Mouse (Mus musculus) intestine, embryonic 16.5 days (tissue): ENCODE results near the gene Trio. TPM values are rescaled to one million over a fixed set of nuclear protein-coding genes. Genes with fewer than 3 reads are reported as not detected.

Source experiments
- ATAC-seq: fragments of 200-750 bp; cut with Nextera tagmentation; 2 replicates; pipeline ENCODE4 v1.8.0; 2017; ENCODE audit warnings: moderate TSS enrichment, moderate library complexity
- H3K27ac ChIP-seq: fragments of 300-500 bp; sonication (generic); 2 replicates; pipeline ENCODE4 v1.5.1; 2014; ENCODE audit warnings: mild to moderate bottlenecking, low read length
- H3K27me3 ChIP-seq: fragments of 300-500 bp; sonication (generic); replicated peaks from 2 replicates; pipeline ENCODE4 v1.6.1; 2014; ENCODE audit warnings: low read length, control low read depth, mixed read lengths; ENCODE audit not compliant: control insufficient read depth, insufficient read depth
- H3K36me3 ChIP-seq: fragments of 300-500 bp; sonication (generic); 2 replicates; pipeline ENCODE4 v1.6.1; 2014; ENCODE audit warnings: low read length, control low read depth; ENCODE audit not compliant: control insufficient read depth, insufficient read depth
- H3K4me1 ChIP-seq: fragments of 300-500 bp; sonication (generic); 2 replicates; pipeline ENCODE4 v1.6.1; 2014; ENCODE audit warnings: low read length, control low read depth, mixed read lengths; ENCODE audit not compliant: control insufficient read depth, insufficient read depth
- H3K4me2 ChIP-seq: fragments of 300-500 bp; sonication (generic); 2 replicates; pipeline ENCODE4 v1.6.1; 2014; ENCODE audit warnings: low read depth, low read length, control low read depth
- H3K4me3 ChIP-seq: fragments of 300-500 bp; sonication (generic); 2 replicates; pipeline ENCODE4 v1.5.1; 2014; ENCODE audit warnings: mild to moderate bottlenecking, low read length
- H3K9ac ChIP-seq: fragments of 300-500 bp; sonication (generic); 2 replicates; pipeline ENCODE4 v1.6.1; 2014; ENCODE audit warnings: low read depth, low read length
- H3K9me3 ChIP-seq: fragments of 300-500 bp; sonication (generic); 2 replicates; pipeline ENCODE4 v1.6.1; 2016; ENCODE audit warnings: low read length, control low read depth; ENCODE audit not compliant: control insufficient read depth
- WGBS: fragments of 180-500 bp; shearing (Covaris S2); extraction: QIAGEN DNeasy Blood & Tissue Kit; methylation state at CpG from one replicate; pipeline ENCODE4 v1.1.7; 2014; 5-methylcytosine and 5-hydroxymethylcytosine counted together
- polyA plus RNA-seq: library from polyadenylated mRNA; unstranded; fragments of >200 nt; fragmentation: Nextera tagmentation; extraction: Ambion mirVana; gene quantifications from 2 replicates; pipeline ENCODE4 v1.2.1, GENCODE M21; 2015

The Trio gene
- polyA plus RNA-seq, 1 experiment from 2014 or later = 13.4 TPM

DNA sequence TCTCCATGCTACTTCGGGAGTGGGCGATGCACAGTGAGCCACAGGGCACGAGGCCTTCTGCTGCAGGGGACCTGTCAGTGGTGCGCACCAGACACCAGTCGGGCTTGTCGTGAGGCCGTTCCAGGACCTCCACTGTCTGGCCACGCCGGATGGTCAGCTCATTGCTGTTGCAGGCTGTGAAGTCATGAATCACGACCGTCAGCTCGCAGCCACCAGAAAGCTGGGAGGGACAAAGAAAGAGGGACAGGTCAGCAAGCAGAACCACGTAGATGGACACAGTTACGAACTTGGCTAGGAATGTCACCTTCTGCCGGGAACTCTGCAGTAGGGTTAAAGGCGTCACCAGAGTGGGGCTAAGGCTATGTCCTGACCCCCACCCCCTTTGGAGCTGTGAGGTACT is 220.0 kb downstream of the Trio start:
- no peak for ATAC-seq
- H3K9ac ChIP-seq = no peak overlapping the region
- H3K36me3 ChIP-seq = no peaks in the 10 kb centered on the region

DNA sequence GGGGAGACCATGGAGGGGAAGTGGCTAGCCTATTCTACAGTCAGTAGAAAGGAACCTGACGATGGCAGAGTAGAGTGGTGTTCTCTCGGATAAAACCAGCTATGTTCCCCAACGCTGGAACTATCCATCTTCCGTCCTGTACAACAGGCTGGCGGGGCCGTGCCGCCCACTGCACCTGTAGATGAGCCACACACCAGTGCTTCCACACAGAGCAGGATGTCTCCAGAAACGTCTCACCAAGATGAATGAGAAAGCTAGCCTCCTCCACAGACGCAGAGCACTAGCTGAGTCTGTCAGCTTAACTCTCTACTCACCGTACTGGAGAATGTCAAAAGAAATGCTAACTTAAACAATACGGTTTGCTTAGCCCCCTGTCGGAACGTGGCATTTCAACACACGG is 221.2 kb downstream of the Trio start:
- Histone ChIP-seq H3K4me1 (peaks cover 32% of the 10 kb centered on the region), H3K9me3 (no peaks in the 10 kb centered on the region), H3K4me3 (no peak overlapping the region), H3K4me2 (no peak overlapping the region), H3K27me3 (no peaks in the 10 kb centered on the region), H3K27ac (no peak overlapping the region), H3K9ac (no peak overlapping the region), H3K36me3 (no peaks in the 10 kb centered on the region)
- ATAC-seq = no peak
- WGBS = 69% methylated on average over 14 of the region's 14 CpGs

More for the DNA sequence above, 220.0 kb downstream of the Trio start:
- 83% methylated on average over 16 of the region's 16 CpGs for WGBS
- no peaks in the 10 kb centered on the region for H3K9me3 ChIP-seq
- no peaks in the 10 kb centered on the region for H3K27me3 ChIP-seq
- no peak overlapping the region for H3K4me2 ChIP-seq
- H3K4me3 ChIP-seq = no peak overlapping the region
- peaks cover 37% of the 10 kb centered on the region for H3K4me1 ChIP-seq
- H3K27ac ChIP-seq = peak overlapping the region; percentile 51

DNA sequence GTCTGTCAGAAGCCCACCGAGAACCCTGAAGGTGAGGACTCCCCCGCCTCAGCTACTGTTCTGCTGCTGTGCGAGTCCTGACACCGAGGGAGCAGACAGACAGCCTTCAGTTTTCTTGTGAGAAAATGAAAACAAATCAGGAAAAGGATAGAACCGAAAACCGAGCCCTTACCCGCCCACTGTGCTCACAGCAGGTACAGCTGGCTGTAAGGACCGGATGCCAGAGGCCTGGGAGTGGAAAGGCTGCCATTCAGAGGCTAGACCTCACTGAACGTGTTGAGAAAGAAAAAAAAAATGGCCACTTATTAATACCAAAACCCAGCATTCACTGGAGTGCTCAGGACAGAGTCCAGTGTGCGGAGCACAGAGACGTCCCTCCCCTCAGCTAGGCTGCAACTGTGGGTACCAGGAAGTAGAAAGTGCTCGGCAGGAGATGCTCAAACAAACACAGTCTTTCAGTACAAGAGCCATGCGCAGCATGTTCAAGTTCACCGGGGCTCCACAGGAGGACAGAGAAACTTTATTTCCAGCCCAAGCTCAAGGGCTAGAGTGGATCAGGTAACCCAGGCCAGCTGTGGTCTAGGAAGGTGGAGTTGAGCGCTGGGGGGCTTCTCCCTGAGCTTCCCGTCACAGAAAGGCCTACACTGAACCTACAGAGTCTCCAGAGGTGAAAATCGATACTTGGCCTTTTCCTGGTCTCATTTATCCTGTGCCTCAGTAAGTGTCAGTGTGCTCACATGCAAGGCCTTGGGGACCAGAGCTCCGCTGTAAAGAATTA is 221.9 kb downstream of the Trio start:
- H3K36me3 ChIP-seq = no peaks in the 10 kb centered on the region
- 73% methylated on average over 18 of the region's 18 CpGs for WGBS
- H3K4me1 ChIP-seq = peaks cover 25% of the 10 kb centered on the region
- H3K27me3 ChIP-seq = no peaks in the 10 kb centered on the region
- H3K9me3 ChIP-seq = no peaks in the 10 kb centered on the region
- no peak overlapping the region for H3K4me3 ChIP-seq
- H3K9ac ChIP-seq = 0 out of 2 replicates have a peak overlapping the region, but pooled peaks have one; percentile 9
- no peak overlapping the region for H3K27ac ChIP-seq
- ATAC-seq = no peak
- H3K4me2 ChIP-seq = no peak overlapping the region

DNA sequence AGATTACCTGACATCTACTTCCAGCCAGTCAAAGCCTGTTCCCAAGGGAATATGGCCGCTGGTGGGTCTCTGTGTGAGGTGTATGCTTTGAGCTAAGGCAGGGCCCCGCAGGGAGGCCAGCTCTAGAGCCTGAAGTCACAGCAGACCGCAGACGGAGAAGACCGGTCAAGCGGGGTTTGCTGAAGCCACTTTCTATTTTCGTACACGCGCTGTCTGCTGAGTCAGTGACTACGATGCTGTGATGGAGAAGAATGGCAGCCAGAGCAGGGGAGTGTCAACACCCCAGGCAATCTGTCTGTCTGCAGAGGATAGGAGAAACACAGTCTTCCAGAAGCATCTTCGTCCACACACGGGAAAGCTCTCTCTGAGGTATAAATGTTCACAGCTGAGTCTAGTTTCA is 223.4 kb downstream of the Trio start:
- H3K4me1 ChIP-seq = peaks cover 28% of the 10 kb centered on the region
- no peaks in the 10 kb centered on the region for H3K27me3 ChIP-seq
- no peak overlapping the region for H3K4me3 ChIP-seq
- H3K9ac ChIP-seq = no peak overlapping the region
- no peak for ATAC-seq
- H3K4me2 ChIP-seq = no peak overlapping the region
- H3K36me3 ChIP-seq = 0 out of 2 replicates have a peak, but pooled peaks cover 6% of the 10 kb centered on the region
- no peaks in the 10 kb centered on the region for H3K9me3 ChIP-seq
- no peak overlapping the region for H3K27ac ChIP-seq
- 59% methylated on average over 12 of the region's 12 CpGs for WGBS

DNA sequence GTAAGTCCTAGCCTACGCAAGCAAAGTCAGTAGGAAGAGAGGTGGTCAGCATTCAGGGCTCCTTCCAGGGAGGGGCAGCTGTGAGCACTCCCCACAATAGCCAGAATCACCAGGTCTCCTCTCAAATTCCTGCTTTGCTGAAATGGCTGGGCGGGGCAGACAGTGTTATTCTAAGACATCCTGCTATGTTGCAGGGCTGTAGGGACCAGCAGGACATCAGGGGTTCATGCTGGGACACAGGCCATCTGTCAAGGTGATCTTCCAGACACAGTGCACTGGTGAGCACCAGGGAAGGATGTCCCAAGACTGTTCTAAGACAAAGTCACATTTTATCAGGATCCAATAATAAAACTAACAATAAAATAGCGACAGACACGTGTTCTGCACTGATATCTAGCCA is 224.5 kb downstream of the Trio start:
- peaks cover 30% of the 10 kb centered on the region for H3K4me1 ChIP-seq
- H3K27me3 ChIP-seq = no peaks in the 10 kb centered on the region
- no peak overlapping the region for H3K27ac ChIP-seq
- ATAC-seq = no peak
- H3K4me3 ChIP-seq = no peak overlapping the region
- no peak overlapping the region for H3K9ac ChIP-seq
- H3K4me2 ChIP-seq = no peak overlapping the region
- WGBS = 66% methylated on average over 4 of the region's 4 CpGs
- no peaks in the 10 kb centered on the region for H3K9me3 ChIP-seq
- H3K36me3 ChIP-seq = 0 out of 2 replicates have a peak, but pooled peaks cover 6% of the 10 kb centered on the region

DNA sequence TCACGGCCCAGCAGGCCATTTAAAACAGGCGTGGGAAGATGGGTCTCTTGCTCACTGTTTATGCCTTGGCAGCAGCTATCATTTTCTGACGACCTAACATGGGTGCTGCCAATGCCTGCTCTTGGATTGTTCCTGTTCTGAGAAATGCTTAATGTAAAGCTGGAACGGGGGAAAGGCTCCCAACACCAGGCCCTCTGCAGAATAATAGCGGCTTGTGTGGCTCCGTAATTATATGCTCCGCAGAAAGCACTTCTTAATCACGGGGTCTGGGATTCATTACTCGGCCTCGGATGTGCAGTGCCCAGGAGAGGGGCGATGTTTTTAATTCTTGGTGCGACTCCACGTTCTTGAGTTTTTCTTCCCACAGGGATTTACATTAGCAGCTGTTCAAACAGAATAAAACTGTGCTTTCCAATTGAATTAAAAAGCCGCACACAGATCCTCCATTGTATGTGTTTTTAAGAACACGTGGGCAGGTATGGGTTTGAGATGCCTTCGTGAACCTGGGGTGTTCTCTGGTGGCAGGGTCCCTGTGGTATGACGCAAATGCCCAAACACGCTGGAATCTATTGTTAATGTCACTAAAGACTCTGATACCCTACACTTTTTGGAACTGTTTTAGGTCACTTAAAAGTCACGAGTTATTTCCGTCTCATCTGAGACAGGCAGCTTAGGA is 228.0 kb downstream of the Trio start:
- Histone ChIP-seq H3K27ac (peak overlapping the region; percentile 51; the same call in 1 of the 2 replicates), H3K36me3 (0 out of 2 replicates have a peak, but pooled peaks cover 6% of the 10 kb centered on the region), H3K9me3 (no peaks in the 10 kb centered on the region), H3K4me2 (no peak overlapping the region), H3K4me1 (peaks cover 23% of the 10 kb centered on the region), H3K27me3 (no peaks in the 10 kb centered on the region), H3K9ac (no peak overlapping the region), H3K4me3 (no peak overlapping the region)
- WGBS = 69% methylated on average over 20 of the region's 20 CpGs
- no peak for ATAC-seq

DNA sequence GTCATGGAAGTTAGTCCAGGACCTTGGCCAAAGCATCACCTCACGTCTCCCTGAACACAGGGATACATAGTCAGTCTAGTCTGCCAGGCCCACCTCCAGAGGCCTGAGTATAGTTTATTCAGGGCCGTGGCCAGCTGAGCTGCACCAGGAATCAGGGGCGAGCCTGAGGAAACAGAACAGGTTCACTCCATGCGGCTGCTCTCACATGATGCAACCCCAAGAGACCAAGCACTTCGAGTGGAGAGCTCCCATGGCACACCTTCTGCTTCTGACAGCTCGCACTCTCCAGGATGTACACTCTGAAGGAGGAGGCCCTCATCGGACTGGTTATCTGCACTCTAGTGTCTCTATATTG is 228.8 kb downstream of the Trio start:
- Histone ChIP-seq H3K27ac (peak overlapping the region; percentile 51; the same call in 1 of the 2 replicates), H3K9me3 (no peaks in the 10 kb centered on the region), H3K27me3 (no peaks in the 10 kb centered on the region), H3K9ac (peak overlapping the region; percentile 16; the same call in 1 of the 2 replicates), H3K4me3 (no peak overlapping the region), H3K36me3 (0 out of 2 replicates have a peak, but pooled peaks cover 6% of the 10 kb centered on the region), H3K4me2 (no peak overlapping the region), H3K4me1 (peaks cover 28% of the 10 kb centered on the region)
- ATAC-seq = peak; percentile 39
- 54% methylated on average over 7 of the region's 7 CpGs for WGBS

DNA sequence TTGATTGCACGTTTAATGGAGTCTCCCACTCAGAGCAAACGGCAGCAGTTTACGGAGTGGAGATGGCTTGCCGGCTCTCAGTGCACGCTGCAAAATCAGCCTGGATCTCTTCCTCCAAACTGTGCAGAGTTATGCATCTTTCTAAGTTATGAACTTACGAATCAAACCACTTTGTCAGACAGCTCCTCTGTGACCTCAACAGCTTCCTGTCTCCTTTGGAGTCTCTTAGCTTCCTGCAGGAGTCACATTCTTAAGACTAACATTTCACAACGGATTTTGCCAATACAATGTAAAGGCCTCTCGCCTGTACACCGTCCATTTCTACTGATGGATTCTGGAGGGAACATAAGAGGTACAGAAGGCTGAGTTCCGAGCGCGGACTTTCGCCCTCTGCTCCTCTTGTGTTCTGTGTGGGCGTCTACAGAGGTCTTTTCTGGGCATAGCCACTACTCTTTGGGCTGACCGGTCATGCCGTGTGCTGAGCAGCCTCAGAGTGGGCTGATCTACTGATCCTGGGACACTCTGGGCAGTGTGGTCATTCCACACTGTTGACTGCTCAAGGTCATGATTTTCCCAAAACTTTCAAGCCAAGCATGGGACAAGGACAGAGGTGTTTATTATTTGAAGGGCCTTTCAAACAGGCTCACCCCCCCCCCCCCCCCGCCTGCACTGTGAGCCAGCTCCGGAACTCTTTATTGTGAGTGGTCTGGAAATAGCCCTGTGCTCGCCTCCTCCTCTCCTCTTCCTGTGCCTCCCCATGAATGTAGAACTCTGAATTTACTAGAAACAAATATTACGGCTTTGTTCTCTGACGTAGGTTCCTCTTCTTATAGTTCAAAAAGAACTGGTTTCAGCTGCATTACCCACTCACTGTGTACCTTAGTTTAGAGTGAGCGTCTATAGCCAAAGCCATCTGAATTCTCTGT is 229.4 kb downstream of the Trio start:
- Histone ChIP-seq H3K27ac (peak overlapping the region; percentile 77), H3K4me2 (no peak overlapping the region), H3K9me3 (no peaks in the 10 kb centered on the region), H3K9ac (peak overlapping the region; percentile 29; the same call in 1 of the 2 replicates), H3K4me1 (peaks cover 28% of the 10 kb centered on the region), H3K36me3 (0 out of 2 replicates have a peak, but pooled peaks cover 6% of the 10 kb centered on the region), H3K27me3 (no peaks in the 10 kb centered on the region), H3K4me3 (no peak overlapping the region)
- WGBS = 62% methylated on average over 22 of the region's 22 CpGs
- ATAC-seq = peak; percentile 54

DNA sequence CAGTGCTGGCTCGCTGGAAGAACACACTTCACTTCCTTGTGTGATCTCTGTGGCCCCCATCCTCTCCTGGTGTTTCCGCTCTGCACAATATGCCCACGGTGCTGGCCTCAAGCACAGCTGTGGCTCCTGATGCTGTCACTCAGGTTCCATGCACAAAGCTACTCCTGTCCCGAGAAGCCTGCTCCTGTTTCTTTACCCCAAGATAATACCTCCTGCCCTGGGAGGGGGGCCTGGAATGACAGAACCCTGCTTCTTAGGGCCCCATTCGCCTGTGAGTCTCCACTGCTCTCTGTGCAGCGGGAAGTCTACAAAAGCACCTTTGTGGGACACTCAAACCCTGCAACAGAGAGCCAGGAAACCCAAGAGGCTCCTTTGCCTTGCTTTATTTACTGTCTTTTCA is 232.4 kb downstream of the Trio start:
- H3K9me3 ChIP-seq = no peaks in the 10 kb centered on the region
- peaks cover 42% of the 10 kb centered on the region for H3K4me1 ChIP-seq
- no peak for ATAC-seq
- no peak overlapping the region for H3K4me3 ChIP-seq
- H3K36me3 ChIP-seq = 0 out of 2 replicates have a peak, but pooled peaks cover 5% of the 10 kb centered on the region
- H3K4me2 ChIP-seq = no peak overlapping the region
- 0 out of 2 replicates have a peak overlapping the region, but pooled peaks have one; percentile 1 for H3K9ac ChIP-seq
- WGBS = 57% methylated on average over 6 of the region's 6 CpGs
- no peaks in the 10 kb centered on the region for H3K27me3 ChIP-seq
- H3K27ac ChIP-seq = no peak overlapping the region
